Mouse (Mus musculus): ENCODE data around the gene Foxm1. TPM values are rescaled to one million over a fixed set of nuclear protein-coding genes. Genes with fewer than 3 reads are reported as not detected.

Foxm1 gene
- total RNA-seq, 2 experiments from 2014 or later = 0.84 to 1.3 TPM

- no peak for DNase-seq (ENCODE audit: low spot score in 2 of 2)
Measured at GRCm38 (mm10) chr6:128423496-128424268, 60.9 kb downstream of the Foxm1 start.

- DNase-seq (ENCODE audit: low spot score in 2 of 2) = peak; percentile 95 to 98
Measured at GRCm38 (mm10) chr6:128424269-128425019, 61.7 kb downstream of the Foxm1 start, which contains the start of gene Itfg2. Itfg2 (minus strand) TSS chr6:128424931.

- no peak for DNase-seq (ENCODE audit: low spot score in 2 of 2)
Measured at GRCm38 (mm10) chr6:128425046-128425445, 62.3 kb downstream of the Foxm1 start.

Other genes with a start within 250 kb of the Foxm1 start
- gene Tspan9, start 219.4 kb upstream of the Foxm1 start, total RNA-seq (2021) = 10 to 100 TPM; 48.4 to 53.8 TPM
- 1 to 10 TPM in 1 of 2 experiments, under 1 TPM in 1; 0.97 to 1.5 TPM for gene Tead4, start 62.1 kb upstream of the Foxm1 start, total RNA-seq (2021)
- gene Tulp3, start 7.1 kb upstream of the Foxm1 start, total RNA-seq (2021) = 10 to 100 TPM; 19.2 to 21.4 TPM
- gene Rhno1, start 56 bp upstream of the Foxm1 start, total RNA-seq (2021) = 10 to 100 TPM; 21.5 to 23.4 TPM
- gene Tex52, start 12.5 kb downstream of the Foxm1 start, total RNA-seq (2021) = 1 to 10 TPM; 1.9 to 2.7 TPM
- gene Gm44596, start 12.5 kb downstream of the Foxm1 start, total RNA-seq (2021) = not detected
- gene Nrip2, start 36.3 kb downstream of the Foxm1 start, total RNA-seq (2021) = 10 to 100 TPM; 14.6 to 16.4 TPM
- 10 to 100 TPM; 21.1 to 26.3 TPM for gene Itfg2, start 62.0 kb downstream of the Foxm1 start, total RNA-seq (2021)
- gene Fkbp4, start 75.7 kb downstream of the Foxm1 start, total RNA-seq (2021) = 100 to 1,000 TPM; 123 to 132 TPM
- gene Pzp, start 163.8 kb downstream of the Foxm1 start, total RNA-seq (2021) = not detected
- 10 to 100 TPM in 1 of 2 experiments, 1 to 10 TPM in 1; 7.2 to 12.3 TPM for gene A2ml1, start 218.6 kb downstream of the Foxm1 start, total RNA-seq (2021)